Mouse (Mus musculus) heart, postnatal 0 days (tissue): ENCODE results near the gene Olfr543. TPM values are rescaled to one million over a fixed set of nuclear protein-coding genes. Genes with fewer than 3 reads are reported as not detected.

Experiments used
- ATAC-seq: fragments of 200-750 bp; cut with Nextera tagmentation; 2 replicates; pipeline ENCODE4 v1.8.0; 2017; ENCODE audit warnings: low read depth, moderate number of reproducible peaks, moderate library complexity; ENCODE audit not compliant: insufficient read depth
- DNase-seq: peaks from one replicate; pipeline ENCODE4 v3.0.0-alpha.2; 2016; ENCODE audit warnings: low spot score
- H3K27ac ChIP-seq: fragments of 300-500 bp; sonication (generic); 2 replicates; pipeline ENCODE4 v1.5.1; 2014; ENCODE audit warnings: low read depth, mild to moderate bottlenecking
- H3K27me3 ChIP-seq: fragments of 300-500 bp; sonication (generic); 2 replicates; pipeline ENCODE4 v1.6.1; 2014; ENCODE audit warnings: low read length, mixed read lengths; ENCODE audit not compliant: control insufficient read depth, insufficient read depth
- H3K36me3 ChIP-seq: fragments of 300-500 bp; sonication (generic); replicated peaks from 2 replicates; pipeline ENCODE4 v1.6.1; 2014; ENCODE audit warnings: low read length, mixed read lengths; ENCODE audit not compliant: control insufficient read depth, insufficient read depth
- H3K4me1 ChIP-seq: fragments of 300-500 bp; sonication (generic); 2 replicates; pipeline ENCODE4 v1.6.1; 2014; ENCODE audit warnings: antibody characterized with exemption; ENCODE audit not compliant: control insufficient read depth, insufficient read depth
- H3K4me2 ChIP-seq: fragments of 300-500 bp; sonication (generic); 2 replicates; pipeline ENCODE4 v1.6.1; 2014; ENCODE audit warnings: low read depth, mild to moderate bottlenecking, low read length, moderate library complexity
- H3K4me3 ChIP-seq: fragments of 300-500 bp; sonication (generic); 2 replicates; pipeline ENCODE4 v1.5.1; 2014; ENCODE audit warnings: low read depth, low read length
- H3K9ac ChIP-seq: fragments of 300-500 bp; sonication (generic); replicated peaks from 2 replicates; pipeline ENCODE4 v1.6.1; 2014; ENCODE audit warnings: low read depth, low read length, mixed read lengths
- H3K9me3 ChIP-seq: fragments of 300-500 bp; sonication (generic); replicated peaks from 2 replicates; pipeline ENCODE4 v1.6.1; 2016; ENCODE audit warnings: low read length; ENCODE audit not compliant: control insufficient read depth
- CTCF ChIP-seq: IDR thresholded peaks from 2 replicates; pipeline ENCODE4 v1.5.1; 2016; ENCODE audit warnings: antibody characterized with exemption, control low read depth, low read depth
- EP300 ChIP-seq: IDR thresholded peaks from 2 replicates; pipeline ENCODE4 v1.6.1; 2016; ENCODE audit warnings: antibody characterized with exemption, low read depth
- WGBS: fragments of 180-500 bp; shearing (Covaris S2); extraction: QIAGEN DNeasy Blood & Tissue Kit; methylation state at CpG from one replicate; pipeline ENCODE4 v1.1.7; 2014; 5-methylcytosine and 5-hydroxymethylcytosine counted together
- polyA plus RNA-seq: library from polyadenylated mRNA; unstranded; fragments of >200 nt; fragmentation: Nextera tagmentation; extraction: Ambion mirVana; gene quantifications from 2 replicates; pipeline ENCODE4 v1.2.1, GENCODE M21; 2015
- total RNA-seq: library from RNA; depleted of rRNA; stranded (reverse); fragments of >200 nt; gene quantifications from 2 replicates; pipeline ENCODE4 v1.2.3, GENCODE M21; 2014; ENCODE audit warnings: low replicate concordance

Gene Olfr543
- total and polyA plus RNA-seq, 2 experiments from 2014 or later: not detected

GRCm38 (mm10) chr7:102476601-102477000 is 4.9 kb downstream of the Olfr543 start:
- Histone ChIP-seq H3K4me3 (no peak overlapping the region), H3K9me3 (no peaks in the 10 kb centered on the region), H3K9ac (no peak overlapping the region), H3K4me2 (no peak overlapping the region), H3K4me1 (peaks cover 5% of the 10 kb centered on the region; the same call in 1 of the 2 replicates), H3K27me3 (no peaks in the 10 kb centered on the region), H3K36me3 (no peaks in the 10 kb centered on the region), H3K27ac (no peak overlapping the region)
- ATAC-seq: no peak
- WGBS: 96% methylated on average over 5 of the region's 5 CpGs
- TF ChIP-seq CTCF (no peak), EP300 (no peak)
- no peak for DNase-seq

GRCm38 (mm10) chr7:102472675-102473074 is 8.8 kb downstream of the Olfr543 start:
- ATAC-seq (peak; percentile 72; the same call in 1 of the 2 replicates), DNase-seq (no peak)
- Histone ChIP-seq H3K9me3 (no peaks in the 10 kb centered on the region), H3K4me1 (no peaks in the 10 kb centered on the region), H3K4me3 (no peak overlapping the region), H3K27me3 (no peaks in the 10 kb centered on the region), H3K4me2 (no peak overlapping the region), H3K9ac (no peak overlapping the region), H3K27ac (no peak overlapping the region), H3K36me3 (peaks cover 24% of the 10 kb centered on the region)
- WGBS: 19% methylated on average over 5 of the region's 5 CpGs
- TF ChIP-seq CTCF (no peak), EP300 (no peak)

- TF ChIP-seq EP300: no peak
- no peak for TF ChIP-seq CTCF
- Histone ChIP-seq H3K4me3 (no peak overlapping the region), H3K27ac (no peak overlapping the region), H3K27me3 (no peaks in the 10 kb centered on the region), H3K4me1 (no peaks in the 10 kb centered on the region), H3K9ac (no peak overlapping the region), H3K9me3 (no peaks in the 10 kb centered on the region), H3K36me3 (peaks cover 73% of the 10 kb centered on the region), H3K4me2 (no peak overlapping the region)
- ATAC-seq: no peak
- DNase-seq: no peak
- 85% methylated on average over 8 of the region's 8 CpGs for WGBS
Observed at GRCm38 (mm10) chr7:102467566-102467965, 13.9 kb downstream of the Olfr543 start.

- no peak overlapping the region for H3K9ac ChIP-seq
- 84% methylated on average over 5 of the region's 5 CpGs for WGBS
- no peak for DNase-seq
- no peak for TF ChIP-seq EP300
- TF ChIP-seq CTCF: no peak
- H3K36me3 ChIP-seq: peaks cover 89% of the 10 kb centered on the region
- no peaks in the 10 kb centered on the region for H3K27me3 ChIP-seq
- no peaks in the 10 kb centered on the region for H3K4me1 ChIP-seq
- H3K4me3 ChIP-seq: no peak overlapping the region
- no peak for ATAC-seq
- no peak overlapping the region for H3K4me2 ChIP-seq
- H3K27ac ChIP-seq: no peak overlapping the region
- H3K9me3 ChIP-seq: no peaks in the 10 kb centered on the region
Observed at GRCm38 (mm10) chr7:102458618-102459380, 22.7 kb downstream of the Olfr543 start.

GRCm38 (mm10) chr7:102446438-102446837 is 35.0 kb downstream of the Olfr543 start:
- H3K4me3 ChIP-seq: no peak overlapping the region

More at GRCm38 (mm10) chr7:102446438-102446837, 35.0 kb downstream of the Olfr543 start:
- no peak for TF ChIP-seq EP300
- TF ChIP-seq CTCF: no peak
- Histone ChIP-seq H3K9ac (no peak overlapping the region), H3K36me3 (peaks cover 57% of the 10 kb centered on the region), H3K27me3 (no peaks in the 10 kb centered on the region), H3K4me2 (no peak overlapping the region), H3K27ac (no peak overlapping the region), H3K4me1 (peaks cover 11% of the 10 kb centered on the region), H3K9me3 (no peaks in the 10 kb centered on the region)
- no peak for DNase-seq
- WGBS: 84% methylated on average over 9 of the region's 9 CpGs
- no peak for ATAC-seq
